Mouse (Mus musculus) cerebral cortex, adult 2 months (tissue): Measurements from ENCODE around the gene Fhdc1.

ENCODE experiments used
- WGBS: fragments of 180-500 bp; shearing (Covaris S2); methylation state at CpG from one replicate; pipeline ENCODE4 v1.1.7; 2018; 5-methylcytosine and 5-hydroxymethylcytosine counted together

Gene Fhdc1

DNA sequence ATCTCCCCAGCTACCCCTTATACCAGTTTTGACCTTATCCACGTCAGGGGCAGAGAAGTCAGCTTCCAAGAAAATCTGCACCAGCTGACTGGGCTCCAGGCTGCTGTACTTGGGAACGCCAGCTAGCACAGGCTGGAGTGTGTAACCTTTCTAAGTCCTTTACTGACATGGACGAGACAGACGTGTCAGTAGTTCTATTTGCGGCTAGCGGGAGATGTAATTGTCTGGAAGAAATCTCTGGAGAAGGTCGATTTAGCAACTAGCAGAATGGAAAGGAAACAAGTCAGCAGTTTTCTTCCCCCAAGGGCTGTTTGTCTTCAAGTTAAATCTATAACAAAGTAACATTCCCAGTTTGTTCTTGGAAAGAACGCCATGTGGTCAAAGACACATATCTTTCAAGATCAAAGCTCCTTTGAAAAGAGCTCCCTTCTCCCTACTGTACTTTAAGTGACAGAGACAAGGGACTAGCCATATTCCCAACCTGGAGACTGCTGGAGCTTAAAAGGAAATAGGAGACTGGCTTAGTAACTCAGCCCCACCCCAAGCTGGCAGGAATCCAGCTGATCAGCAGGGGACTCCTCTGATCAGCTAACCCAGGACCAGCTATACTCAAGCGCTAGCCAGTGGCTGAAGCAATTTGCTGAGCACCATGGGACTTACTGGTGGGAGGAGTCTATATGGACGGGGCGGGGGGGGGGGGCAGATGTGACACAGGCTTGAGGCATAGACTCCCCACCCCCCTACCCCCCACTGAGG, 44.8 kb downstream of the Fhdc1 start:
- WGBS, result 53% methylated on average over 11 of the region's 11 CpGs

DNA sequence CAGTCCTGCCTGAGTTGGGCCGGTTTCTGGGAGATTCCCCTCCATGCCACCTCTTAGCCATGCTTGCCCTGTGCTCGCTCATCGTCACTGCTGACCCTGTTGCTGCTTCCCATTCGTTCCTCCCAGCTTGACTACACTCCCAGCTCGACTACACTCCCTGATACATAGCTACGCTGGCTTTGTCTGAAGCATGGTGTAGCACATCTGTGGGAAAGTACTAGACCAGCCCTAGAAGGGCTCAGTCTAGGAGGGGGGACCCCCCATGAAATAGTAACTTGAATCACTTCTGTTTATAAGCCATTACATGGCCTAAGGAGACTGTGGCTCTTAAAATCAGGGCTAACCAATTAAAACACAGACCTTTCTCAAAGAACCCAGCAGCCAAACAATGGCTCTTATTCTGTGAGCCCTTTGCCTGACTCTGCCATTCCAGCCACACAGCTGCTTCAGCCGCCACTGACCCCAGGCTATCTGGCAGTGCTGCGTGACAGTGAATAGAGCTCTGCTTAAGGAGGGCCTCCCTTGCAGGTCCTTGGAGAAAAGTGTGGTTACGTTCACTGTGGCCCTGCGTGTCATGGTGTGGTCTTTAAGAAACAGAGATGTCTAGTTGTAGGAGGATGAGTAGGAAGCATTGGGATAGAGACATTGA, 47.3 kb downstream of the Fhdc1 start:
- WGBS, result 79% methylated on average over 10 of the region's 10 CpGs

DNA sequence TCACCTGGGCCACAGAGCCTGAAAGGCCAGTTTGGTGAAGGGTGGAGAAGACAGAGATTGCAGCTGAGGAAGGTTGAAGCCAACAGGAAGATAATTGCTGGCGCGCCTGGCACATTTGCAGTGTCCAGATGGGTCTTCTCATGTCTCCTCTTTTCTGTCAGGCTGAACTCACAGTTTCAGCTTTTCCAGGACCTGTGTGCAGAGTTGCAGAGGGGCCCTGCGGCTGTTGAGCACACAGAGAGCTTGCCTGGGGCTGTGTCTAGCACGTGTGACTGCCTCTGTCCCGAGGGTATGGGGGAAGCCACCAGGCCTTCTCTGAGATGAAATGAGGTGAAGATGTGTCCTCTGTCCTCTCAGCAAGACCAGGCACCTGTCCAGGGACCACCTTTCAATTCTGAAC, 49.0 kb downstream of the Fhdc1 start:
- WGBS, result 84% methylated on average over 5 of the region's 5 CpGs

DNA sequence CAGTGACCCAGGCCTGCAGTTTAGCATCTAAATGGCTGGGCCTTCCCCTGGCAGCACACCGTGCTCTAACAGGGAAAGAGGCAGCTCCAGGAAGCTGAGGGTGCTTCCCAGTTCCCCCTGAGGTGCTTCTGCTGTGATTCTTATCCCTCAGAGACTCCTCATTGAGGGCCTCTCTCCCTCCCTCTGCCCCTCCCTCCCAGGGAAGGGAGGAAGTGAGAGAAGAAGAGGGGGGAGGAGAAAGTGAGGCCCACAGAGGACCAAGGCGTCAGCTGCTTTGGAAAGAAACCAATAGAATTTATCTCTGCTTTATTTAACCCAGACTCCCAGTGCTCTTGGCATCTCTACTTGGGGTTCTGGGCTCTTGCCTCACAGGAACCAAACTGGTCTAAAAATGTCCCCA, 50.1 kb downstream of the Fhdc1 start:
- WGBS, result 53% methylated on average over 2 of the region's 2 CpGs

DNA sequence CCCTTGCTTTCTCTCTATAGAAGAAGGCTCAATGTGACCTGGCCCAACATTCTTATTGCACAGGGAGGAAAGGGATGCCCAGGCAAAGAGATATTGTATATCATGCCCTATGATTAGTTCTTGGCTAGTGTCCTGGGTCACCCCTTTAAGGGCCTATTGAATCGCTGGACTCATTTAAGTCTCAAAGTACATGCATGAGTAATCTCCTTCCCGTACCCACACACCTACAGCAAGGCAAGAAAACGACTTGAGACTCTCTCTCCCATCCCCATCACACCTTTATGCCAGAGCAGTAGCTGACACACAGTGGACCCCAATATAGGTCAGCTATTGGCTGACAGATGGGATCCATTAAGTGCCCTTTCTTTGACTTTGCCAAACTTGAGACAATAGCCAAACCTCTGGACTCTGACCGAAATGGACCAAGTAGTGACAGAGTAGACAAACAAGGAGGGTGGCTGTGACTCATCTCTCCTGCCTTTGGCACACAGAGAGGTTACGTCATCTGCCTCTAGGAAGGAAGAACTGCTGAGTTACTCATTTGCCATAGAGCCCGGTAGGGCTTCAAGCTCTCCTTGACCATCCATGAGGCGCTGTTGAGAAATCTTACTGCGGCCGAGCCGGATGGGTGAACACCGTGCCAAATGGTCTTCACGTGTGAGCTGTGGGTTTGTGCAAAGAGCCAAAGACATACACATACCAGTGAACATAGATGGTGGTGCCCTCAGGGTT, 51.1 kb downstream of the Fhdc1 start:
- 81% methylated on average over 12 of the region's 12 CpGs for WGBS

DNA sequence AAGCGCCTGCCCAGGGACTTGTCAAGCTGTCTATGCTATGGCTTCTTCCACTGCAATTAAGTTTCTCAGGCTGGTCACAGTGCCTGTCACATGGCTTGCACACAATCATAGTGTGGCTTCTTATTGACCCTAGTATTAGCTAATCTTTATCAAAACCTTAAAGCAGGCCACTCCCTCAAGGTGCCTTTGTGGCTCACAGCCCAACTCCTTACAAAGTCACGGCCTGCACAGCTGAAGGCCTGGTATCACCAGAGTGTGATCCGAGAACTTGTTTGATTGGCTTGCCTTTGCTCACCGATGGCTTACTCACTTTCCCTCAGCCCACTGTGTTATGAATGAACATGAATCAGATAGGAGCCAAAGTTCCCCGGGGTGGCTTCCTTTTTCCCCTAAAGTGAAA, 52.5 kb downstream of the Fhdc1 start:
- 94% methylated on average over 5 of the region's 5 CpGs for WGBS

DNA sequence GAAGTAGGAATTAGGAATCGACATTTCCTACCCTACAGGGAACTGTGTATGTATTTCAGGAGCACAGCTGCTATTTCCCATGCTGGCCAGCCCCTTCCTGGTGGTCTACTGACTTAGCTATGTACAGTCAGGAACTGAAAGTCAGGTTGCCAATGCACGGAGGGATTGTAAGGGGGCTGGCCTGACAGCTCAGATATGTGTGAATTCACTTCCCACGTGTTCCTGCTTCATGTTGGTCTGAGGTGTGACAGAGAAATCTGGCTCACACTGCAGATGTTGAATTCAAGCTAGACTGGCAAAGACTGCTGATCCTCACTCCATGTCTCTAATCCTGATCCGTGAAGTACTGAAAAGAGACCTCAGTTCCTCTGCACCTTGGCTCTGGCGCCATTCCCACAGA, 57.9 kb downstream of the Fhdc1 start:
- 61% methylated on average over 5 of the region's 5 CpGs for whole genome bisulfite sequencing

DNA sequence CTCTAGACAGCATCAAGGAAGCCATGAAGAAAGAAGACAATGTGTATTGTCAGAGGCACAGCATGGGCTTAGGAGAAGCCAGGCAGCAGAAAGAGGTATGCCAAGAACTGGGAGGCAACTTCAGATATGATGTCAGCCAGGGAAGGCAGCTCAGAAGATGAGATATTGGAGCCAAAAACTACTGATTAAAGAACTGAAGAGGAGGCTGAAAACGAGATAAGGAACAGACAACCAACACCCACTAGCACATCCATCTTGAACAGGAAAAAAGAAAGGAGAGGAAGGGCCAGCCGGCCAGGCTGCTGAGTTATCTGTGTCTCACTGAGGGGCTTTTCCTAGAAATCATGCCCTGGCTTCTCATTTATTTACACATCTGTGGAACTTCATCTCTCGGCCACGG, 66.4 kb downstream of the Fhdc1 start:
- WGBS, result 65% methylated on average over 4 of the region's 4 CpGs

DNA sequence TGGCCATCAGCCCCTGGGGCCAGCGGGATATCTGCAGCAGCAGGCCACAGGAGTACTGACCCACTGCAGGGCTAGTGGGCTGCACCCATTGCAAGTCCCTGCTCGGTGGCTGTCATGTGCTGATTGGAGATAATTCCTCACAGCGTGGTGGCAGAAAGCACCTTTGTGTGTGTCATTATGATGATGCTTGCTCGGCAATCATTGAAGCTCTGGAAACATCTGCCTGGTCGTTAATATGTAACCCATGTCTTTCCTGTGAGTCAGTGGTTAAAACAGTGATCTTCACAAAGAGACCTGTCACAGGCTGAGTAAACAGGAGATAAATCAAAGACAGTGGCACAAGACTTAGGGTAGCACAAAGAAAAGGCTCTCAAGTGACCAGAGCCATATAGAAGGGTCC, 67.3 kb downstream of the Fhdc1 start:
- WGBS, result 91% methylated on average over 5 of the region's 5 CpGs

DNA sequence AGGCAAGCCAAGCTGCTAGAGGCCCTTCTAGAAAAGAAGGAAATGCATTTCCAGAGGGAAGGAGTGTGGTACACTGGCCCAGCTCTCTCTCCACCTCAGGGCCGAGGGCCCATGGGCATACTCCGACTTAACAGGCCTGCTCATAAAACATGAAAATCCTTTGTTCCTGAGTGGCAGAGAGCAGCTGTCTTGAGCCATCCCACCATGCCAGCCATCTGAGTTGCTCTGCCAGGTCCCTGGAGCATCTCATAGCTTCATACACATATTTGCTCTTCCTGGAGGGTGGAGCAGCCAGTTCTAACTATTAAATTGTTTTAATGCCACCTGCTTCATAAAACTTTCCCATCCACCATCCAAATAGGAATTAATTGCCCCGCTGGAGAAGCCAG, 70.8 kb downstream of the Fhdc1 start:
- 89% methylated on average over 3 of the region's 3 CpGs for WGBS

DNA sequence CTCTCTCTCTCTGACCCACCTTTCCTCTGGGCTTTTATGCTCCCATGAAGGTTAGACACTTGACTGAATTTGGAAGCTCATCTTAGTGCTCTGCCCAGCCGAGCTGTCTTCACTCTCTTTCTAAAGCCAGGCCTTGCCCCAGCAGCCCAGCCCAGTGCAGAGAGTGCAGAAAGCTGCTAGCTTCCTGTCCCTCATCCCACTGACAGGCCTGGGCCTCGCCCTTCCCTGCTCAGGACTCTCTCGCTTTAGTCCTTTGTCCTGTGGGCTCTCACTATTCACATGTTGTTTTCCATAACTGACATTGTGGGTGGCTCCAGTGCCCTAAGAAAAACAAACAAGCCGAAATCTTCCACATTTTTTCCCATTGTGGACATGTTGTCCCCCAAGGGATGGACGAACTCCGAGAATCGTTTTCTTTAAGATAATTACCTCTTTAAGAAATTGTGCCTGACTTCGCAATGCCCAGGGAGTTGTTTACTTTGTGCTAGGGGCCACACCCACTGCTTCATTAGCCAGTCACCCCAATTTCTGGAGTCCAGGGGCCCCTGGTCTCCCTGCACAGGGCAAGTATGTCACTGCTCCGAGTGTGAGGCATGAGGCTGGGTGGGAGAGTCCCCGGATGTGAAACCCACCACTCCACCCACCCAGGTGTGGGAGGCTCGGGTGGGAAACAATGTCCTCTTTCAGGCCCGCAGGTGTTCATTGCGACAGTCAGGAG, 71.3 kb downstream of the Fhdc1 start:
- WGBS, result 69% methylated on average over 13 of the region's 13 CpGs

DNA sequence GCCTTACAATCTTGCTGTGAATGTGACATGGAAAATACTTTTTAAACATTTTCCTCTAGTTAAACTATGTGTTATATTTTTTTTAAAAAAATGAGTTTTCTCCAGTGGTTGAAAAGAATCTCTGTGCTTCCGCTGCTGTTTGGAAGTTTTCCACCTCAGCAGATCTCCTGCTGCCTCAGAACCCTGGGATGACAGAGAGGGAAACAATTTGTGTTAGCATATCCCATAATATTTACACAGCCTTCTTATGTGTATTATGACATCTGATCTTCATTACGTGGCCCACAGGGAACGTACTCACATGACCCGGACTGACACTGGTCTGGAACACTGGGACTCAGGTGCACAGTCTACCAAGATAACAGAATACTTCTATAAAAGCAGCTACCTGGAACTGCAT, 74.7 kb downstream of the Fhdc1 start:
- 80% methylated on average over 4 of the region's 4 CpGs for WGBS

DNA sequence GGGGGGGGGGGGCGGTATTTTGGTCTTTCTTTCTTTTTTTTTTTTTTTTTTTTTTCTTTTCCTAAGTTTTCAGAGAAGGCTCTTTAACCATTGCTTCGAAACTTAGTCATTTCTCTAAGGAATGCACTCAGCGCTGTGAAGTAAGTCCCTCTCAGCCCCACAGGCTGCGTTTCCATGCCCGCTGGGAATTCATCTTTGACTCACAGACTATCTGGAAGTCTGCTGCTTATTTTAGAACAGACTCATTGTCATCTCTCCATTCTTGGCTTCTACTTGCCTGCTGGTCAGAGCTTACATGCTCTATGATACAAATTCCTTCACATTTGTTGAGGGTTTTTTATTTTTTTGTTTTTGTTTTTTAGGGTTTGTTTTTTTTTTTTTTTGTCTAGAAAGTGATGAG, 76.8 kb downstream of the Fhdc1 start:
- WGBS, result 30% methylated on average over 5 of the region's 5 CpGs

DNA sequence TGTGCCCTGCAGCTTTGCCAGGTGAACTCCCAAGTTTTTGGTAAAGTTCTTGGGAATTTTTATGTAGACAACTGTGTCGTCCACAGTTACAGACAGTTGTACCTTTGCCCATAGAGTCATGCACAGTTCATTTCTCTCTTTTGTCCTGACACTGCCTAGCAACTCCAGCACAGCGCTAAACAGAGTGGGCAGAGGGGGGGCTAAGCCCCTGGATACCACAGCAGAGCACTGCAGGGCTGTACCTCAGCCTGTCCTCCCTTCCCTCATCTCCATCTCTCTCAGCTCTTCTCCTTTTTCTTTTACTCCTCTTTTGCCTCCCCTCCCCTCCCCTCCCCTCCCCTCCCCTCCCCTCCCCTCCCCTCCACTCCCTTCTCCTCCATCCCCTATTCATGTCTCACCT, 77.5 kb downstream of the Fhdc1 start:
- WGBS, result 54% methylated on average over 2 of the region's 2 CpGs

DNA sequence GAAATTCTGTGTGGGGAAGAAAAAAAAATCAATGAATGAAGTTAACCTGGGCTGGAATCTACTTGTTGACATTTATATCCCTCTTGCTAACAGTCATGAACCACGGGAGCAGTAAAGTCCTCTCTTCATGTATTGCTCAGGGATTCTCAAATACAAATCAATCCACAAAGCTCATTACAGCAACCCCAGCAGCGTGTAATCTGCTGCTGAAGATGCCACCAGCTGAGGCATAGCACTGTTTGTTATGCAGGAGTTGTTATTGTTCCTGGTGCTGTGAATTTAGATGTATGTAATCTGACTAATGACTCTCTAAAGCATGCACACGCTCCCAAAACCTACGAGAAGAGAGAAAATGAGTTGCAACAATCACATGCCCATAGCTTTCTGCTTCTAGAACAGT, 82.3 kb downstream of the Fhdc1 start:
- 80% methylated on average over 4 of the region's 4 CpGs for WGBS

DNA sequence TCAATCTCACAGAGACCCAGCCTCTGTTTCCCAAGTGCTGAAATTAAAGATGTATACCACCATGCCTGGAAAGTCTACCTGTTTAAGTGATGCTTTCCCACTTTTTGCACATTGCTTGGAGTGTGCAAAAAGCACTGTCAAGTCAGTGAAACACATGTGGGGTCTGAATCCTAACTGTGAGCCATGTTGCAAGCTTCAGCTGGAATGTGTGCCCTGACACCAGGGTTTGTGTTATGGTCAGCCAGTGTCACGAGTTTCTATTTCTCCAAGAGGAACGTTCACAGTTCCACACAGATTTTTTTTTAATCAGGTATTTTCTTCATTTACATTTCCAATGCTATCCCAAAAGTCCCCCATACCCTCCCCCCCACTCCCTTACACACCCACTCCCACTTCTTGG, 84.0 kb downstream of the Fhdc1 start:
- 94% methylated on average over 2 of the region's 2 CpGs for WGBS

DNA sequence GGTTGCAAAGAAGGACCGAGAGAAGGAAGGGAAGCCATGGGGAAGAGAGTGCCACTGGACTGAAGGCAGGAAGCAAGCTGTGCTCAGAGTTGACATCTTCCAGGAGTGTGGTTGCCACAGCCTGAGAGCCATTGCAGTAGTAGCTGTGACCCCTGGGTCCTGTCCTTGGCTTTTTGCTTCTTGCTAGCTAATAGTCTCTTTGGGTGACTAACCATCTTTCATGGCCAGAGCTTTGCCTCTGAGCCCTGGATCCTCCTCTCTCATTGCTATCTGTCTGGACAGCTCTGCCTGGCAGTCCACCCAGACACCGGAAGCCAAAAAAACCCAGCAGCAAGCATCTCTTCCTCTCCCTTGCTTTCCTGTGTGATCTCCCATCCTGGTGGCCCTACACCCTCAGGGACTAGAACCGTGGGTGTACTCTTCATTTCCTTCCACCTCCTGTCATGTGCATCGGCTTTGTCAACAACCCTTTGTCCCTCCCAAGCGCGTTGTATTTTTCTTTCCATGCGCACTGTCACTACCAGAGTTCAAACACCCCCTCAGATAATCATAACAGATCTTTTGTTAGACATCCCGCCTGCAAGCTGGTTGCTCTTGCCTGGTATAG, 85.3 kb downstream of the Fhdc1 start:
- 79% methylated on average over 8 of the region's 8 CpGs for WGBS
